Mouse (Mus musculus): ENCODE results near the gene Lef1. TPM values are rescaled to one million over a fixed set of nuclear protein-coding genes. Genes with fewer than 3 reads are reported as not detected.

Lef1 gene
- not detected in 2 replicates for polyA plus RNA-seq (2012; ENCODE audit: insufficient read depth, insufficient read length, missing spikeins)

DNA sequence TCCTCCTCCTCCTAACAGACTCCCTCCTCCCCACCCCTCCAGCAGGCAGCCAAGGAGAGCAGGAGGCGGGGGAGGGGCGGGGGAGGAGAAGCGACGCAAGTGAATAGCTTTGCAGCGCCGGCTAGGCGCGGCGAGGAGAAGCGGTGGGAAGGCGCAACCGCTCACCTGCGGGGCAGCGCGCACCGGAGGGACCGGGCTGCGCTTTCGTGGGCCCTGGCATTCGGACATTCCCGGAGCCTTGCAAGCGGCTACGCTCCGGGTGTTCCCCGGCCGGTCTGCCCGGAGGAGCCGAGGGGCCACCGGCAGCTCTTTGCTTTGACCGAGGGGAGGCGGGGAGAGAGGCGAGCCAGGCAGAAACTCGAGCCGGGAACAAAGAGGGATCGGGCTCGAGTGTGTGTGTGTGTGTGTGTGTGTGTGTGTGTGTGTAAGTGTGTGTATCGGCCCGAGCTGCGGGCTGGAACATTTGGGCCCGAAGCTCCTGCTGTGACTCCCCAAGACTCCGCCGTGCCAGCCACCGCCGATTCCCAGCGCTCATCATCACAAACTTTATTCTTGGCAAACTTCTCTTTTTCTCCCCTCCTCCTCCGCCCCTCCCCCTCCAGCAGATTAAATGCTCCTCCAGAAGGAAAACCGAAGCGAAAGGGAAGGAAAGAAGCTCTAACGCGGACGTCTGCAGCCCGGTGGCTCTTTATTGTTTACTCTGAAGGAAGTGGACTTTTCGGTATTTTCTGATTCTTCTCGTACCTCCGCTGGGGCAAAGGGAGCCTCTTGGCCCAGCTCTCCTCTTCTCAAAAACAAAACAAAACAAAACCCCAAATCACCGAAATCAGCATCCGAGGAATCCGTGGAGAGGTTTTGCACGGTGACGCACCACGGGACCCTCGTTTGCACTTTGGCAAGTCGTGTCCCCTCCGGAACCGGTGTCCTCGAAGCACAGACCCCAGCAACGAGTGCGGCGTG lies at the start of gene Lef1:
Gene Lef1 (plus strand): TSS at position 281 of the 960 bp plus-strand sequence.
- no peak within 1 kb of the TSS for H3K27ac ChIP-seq (replicated peaks; ENCODE audit: low read depth, low read length)
- peak within 1 kb of the TSS; percentile 44 for H3K4me3 ChIP-seq (ENCODE audit: insufficient read depth, low read depth, low read length)
- peaks cover 4% of the 10 kb centered on the region; the same call in 1 of the 2 replicates for H3K4me1 ChIP-seq (ENCODE audit: control insufficient read depth, insufficient read depth, insufficient read length, low read length)

GRCm38 (mm10) chr3:131065001-131065400 lies 45.3 kb upstream of the Lef1 start:
- no peaks in the 10 kb centered on the region for H3K4me1 ChIP-seq (ENCODE audit: control insufficient read depth, insufficient read depth, insufficient read length, low read length)
- H3K27ac ChIP-seq (replicated peaks; ENCODE audit: low read depth, low read length): no peak overlapping the region
- no peak overlapping the region for H3K4me3 ChIP-seq (ENCODE audit: insufficient read depth, low read depth, low read length)

- no peaks in the 10 kb centered on the region for H3K4me1 ChIP-seq (ENCODE audit: control insufficient read depth, insufficient read depth, insufficient read length, low read length)
- H3K27ac ChIP-seq (replicated peaks; ENCODE audit: low read depth, low read length): no peak overlapping the region
These were observed 44.1 kb upstream of the Lef1 start for GRCm38 (mm10) chr3:131066171-131066570.

GRCm38 (mm10) chr3:131068000-131068399 lies 42.3 kb upstream of the Lef1 start:
- Histone ChIP-seq H3K27ac (replicated peaks; ENCODE audit: low read depth, low read length) (no peak overlapping the region), H3K4me1 (ENCODE audit: control insufficient read depth, insufficient read depth, insufficient read length, low read length) (no peaks in the 10 kb centered on the region), H3K4me3 (ENCODE audit: insufficient read depth, low read depth, low read length) (no peak overlapping the region)

More at GRCm38 (mm10) chr3:131066171-131066570, 44.1 kb upstream of the Lef1 start:
- no peak overlapping the region for H3K4me3 ChIP-seq (ENCODE audit: insufficient read depth, low read depth, low read length)

DNA sequence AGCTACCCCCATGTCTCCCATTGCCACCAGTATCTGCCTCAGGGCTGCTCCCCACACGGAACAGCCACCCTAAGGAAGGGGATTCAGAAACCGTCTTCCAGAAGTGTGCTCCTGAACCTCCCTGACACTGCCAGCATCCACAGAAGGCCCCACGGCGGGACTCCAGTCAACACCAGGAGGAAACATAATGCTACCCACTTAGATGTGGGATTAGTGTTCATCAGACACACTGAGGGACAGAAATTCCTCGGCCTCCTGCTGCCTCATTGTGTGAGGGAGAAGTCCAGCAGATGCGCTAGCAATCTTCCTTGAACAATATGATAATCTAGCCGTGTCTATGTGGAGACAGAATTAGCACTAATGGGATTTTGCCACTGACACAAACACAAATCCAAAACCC lies 40.1 kb upstream of the Lef1 start:
- no peak overlapping the region for H3K27ac ChIP-seq (replicated peaks; ENCODE audit: low read depth, low read length)
- no peak overlapping the region for H3K4me3 ChIP-seq (ENCODE audit: insufficient read depth, low read depth, low read length)

GRCm38 (mm10) chr3:131072661-131073060 lies 37.6 kb upstream of the Lef1 start:
- no peak overlapping the region for H3K4me3 ChIP-seq (ENCODE audit: insufficient read depth, low read depth, low read length)
- no peaks in the 10 kb centered on the region for H3K4me1 ChIP-seq (ENCODE audit: control insufficient read depth, insufficient read depth, insufficient read length, low read length)
- no peak overlapping the region for H3K27ac ChIP-seq (replicated peaks; ENCODE audit: low read depth, low read length)

More for the DNA sequence above, 40.1 kb upstream of the Lef1 start:
- no peaks in the 10 kb centered on the region for H3K4me1 ChIP-seq (ENCODE audit: control insufficient read depth, insufficient read depth, insufficient read length, low read length)

- no peak overlapping the region for H3K27ac ChIP-seq (replicated peaks; ENCODE audit: low read depth, low read length)
- H3K4me1 ChIP-seq (ENCODE audit: control insufficient read depth, insufficient read depth, insufficient read length, low read length): no peaks in the 10 kb centered on the region
- H3K4me3 ChIP-seq (ENCODE audit: insufficient read depth, low read depth, low read length): no peak overlapping the region
These were observed 36.3 kb upstream of the Lef1 start for GRCm38 (mm10) chr3:131073946-131074345.

GRCm38 (mm10) chr3:131078041-131078621 lies 32.1 kb upstream of the Lef1 start:
- Histone ChIP-seq H3K4me1 (ENCODE audit: control insufficient read depth, insufficient read depth, insufficient read length, low read length) (no peaks in the 10 kb centered on the region), H3K4me3 (ENCODE audit: insufficient read depth, low read depth, low read length) (no peak overlapping the region), H3K27ac (replicated peaks; ENCODE audit: low read depth, low read length) (no peak overlapping the region)

- H3K27ac ChIP-seq (replicated peaks; ENCODE audit: low read depth, low read length): no peak overlapping the region
- no peak overlapping the region for H3K4me3 ChIP-seq (ENCODE audit: insufficient read depth, low read depth, low read length)
These were observed 31.6 kb upstream of the Lef1 start for GRCm38 (mm10) chr3:131078719-131079118.

DNA sequence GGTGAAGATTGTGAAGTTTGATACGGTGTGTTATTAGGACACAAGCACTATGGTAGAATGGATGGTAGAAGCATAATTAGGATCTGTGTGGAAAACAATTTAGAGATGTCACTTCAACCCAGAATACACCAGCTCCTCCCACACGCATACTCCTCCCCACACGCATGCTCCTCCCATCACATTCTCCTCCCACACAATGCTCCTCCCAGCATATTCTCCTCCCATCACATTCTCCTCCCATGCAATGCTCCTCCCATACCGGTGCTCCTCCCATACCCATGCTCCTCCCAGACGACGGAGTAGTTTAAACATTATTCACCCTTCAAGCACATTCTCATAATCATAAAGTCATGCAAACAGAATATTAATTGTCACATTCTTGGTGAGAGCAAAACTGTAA lies 26.5 kb upstream of the Lef1 start:
- Histone ChIP-seq H3K4me1 (ENCODE audit: control insufficient read depth, insufficient read depth, insufficient read length, low read length) (no peaks in the 10 kb centered on the region), H3K27ac (replicated peaks; ENCODE audit: low read depth, low read length) (no peak overlapping the region), H3K4me3 (ENCODE audit: insufficient read depth, low read depth, low read length) (no peak overlapping the region)

More at GRCm38 (mm10) chr3:131078719-131079118, 31.6 kb upstream of the Lef1 start:
- H3K4me1 ChIP-seq (ENCODE audit: control insufficient read depth, insufficient read depth, insufficient read length, low read length): no peaks in the 10 kb centered on the region

GRCm38 (mm10) chr3:131084718-131085561 lies 25.3 kb upstream of the Lef1 start:
- Histone ChIP-seq H3K4me3 (ENCODE audit: insufficient read depth, low read depth, low read length) (peak overlapping the region; percentile 37; the same call in 1 of the 2 replicates), H3K4me1 (ENCODE audit: control insufficient read depth, insufficient read depth, insufficient read length, low read length) (no peaks in the 10 kb centered on the region), H3K27ac (replicated peaks; ENCODE audit: low read depth, low read length) (no peak overlapping the region)

GRCm38 (mm10) chr3:131085978-131086377 lies 24.3 kb upstream of the Lef1 start:
- Histone ChIP-seq H3K4me1 (ENCODE audit: control insufficient read depth, insufficient read depth, insufficient read length, low read length) (no peaks in the 10 kb centered on the region), H3K27ac (replicated peaks; ENCODE audit: low read depth, low read length) (no peak overlapping the region), H3K4me3 (ENCODE audit: insufficient read depth, low read depth, low read length) (no peak overlapping the region)

- Histone ChIP-seq H3K27ac (replicated peaks; ENCODE audit: low read depth, low read length) (no peak overlapping the region), H3K4me3 (ENCODE audit: insufficient read depth, low read depth, low read length) (no peak overlapping the region), H3K4me1 (ENCODE audit: control insufficient read depth, insufficient read depth, insufficient read length, low read length) (no peaks in the 10 kb centered on the region)
These were observed 20.6 kb upstream of the Lef1 start for GRCm38 (mm10) chr3:131089721-131090120.

GRCm38 (mm10) chr3:131092113-131092512 lies 18.2 kb upstream of the Lef1 start:
- Histone ChIP-seq H3K4me1 (ENCODE audit: control insufficient read depth, insufficient read depth, insufficient read length, low read length) (no peaks in the 10 kb centered on the region), H3K4me3 (ENCODE audit: insufficient read depth, low read depth, low read length) (no peak overlapping the region), H3K27ac (replicated peaks; ENCODE audit: low read depth, low read length) (no peak overlapping the region)

DNA sequence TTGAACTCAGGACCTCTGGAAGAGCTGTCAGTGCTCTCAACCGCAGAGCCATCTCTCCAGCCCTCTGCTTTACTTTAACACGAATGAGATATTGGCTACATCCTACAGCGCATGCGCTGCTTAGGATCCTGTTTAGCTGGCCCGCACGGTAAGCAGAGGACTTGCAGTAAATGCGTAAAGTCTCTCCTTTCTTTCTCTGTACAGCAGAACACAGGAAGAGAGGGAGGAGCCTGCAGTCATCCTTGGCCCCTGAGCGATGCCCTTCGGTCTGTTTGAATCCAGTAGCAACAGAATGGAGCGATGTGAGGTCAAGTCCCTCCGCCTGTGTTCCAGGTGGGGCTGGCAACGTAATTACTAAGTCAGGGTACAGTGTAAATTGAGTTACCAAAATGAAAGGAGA lies 16.5 kb upstream of the Lef1 start:
- Histone ChIP-seq H3K27ac (replicated peaks; ENCODE audit: low read depth, low read length) (no peak overlapping the region), H3K4me1 (ENCODE audit: control insufficient read depth, insufficient read depth, insufficient read length, low read length) (no peaks in the 10 kb centered on the region), H3K4me3 (ENCODE audit: insufficient read depth, low read depth, low read length) (no peak overlapping the region)
